Mouse (Mus musculus) testis, adult 2 months (tissue): ENCODE results near the gene Tmie.

Experiments used
- CTCF ChIP-seq: fragments of 200-500 bp; IDR thresholded peaks from 2 replicates; pipeline ENCODE4 v1.5.1; 2012; ENCODE audit warnings: low read depth, mild to moderate bottlenecking, inconsistent platforms, low read length, moderate library complexity; ENCODE audit not compliant: control insufficient read depth, insufficient read depth, insufficient replicate concordance
- POLR2A ChIP-seq: fragments of 200-500 bp; IDR thresholded peaks from 2 replicates; pipeline ENCODE4 v1.6.1; 2012; ENCODE audit warnings: low read depth, mild to moderate bottlenecking, inconsistent platforms, low read length, moderate library complexity; ENCODE audit not compliant: control insufficient read depth

GRCm38 (mm10) chr9:110858523-110858922, 21.4 kb downstream of the Tmie start:
- TF ChIP-seq CTCF (no peak), POLR2A (no peak)
